Mouse (Mus musculus) liver, adult (tissue): ENCODE measurements around the gene 1700003H04Rik.

Experiments used
- GATA4 ChIP-seq: IDR thresholded peaks from 2 replicates; pipeline ENCODE4 v1.6.1; 2014; ENCODE audit warnings: mild to moderate bottlenecking, low read length; ENCODE audit not compliant: insufficient replicate concordance

1700003H04Rik gene

GRCm38 (mm10) chr3:124581001-124581400 is at the start of gene 1700003H04Rik:
TSS of gene 1700003H04Rik (minus strand) at chr3:124581101.
- no peak for TF ChIP-seq GATA4

- no peak for TF ChIP-seq GATA4
Observed at GRCm38 (mm10) chr3:124623031-124623430, 42.1 kb upstream of the 1700003H04Rik start.

GRCm38 (mm10) chr3:124613287-124613686 is 32.4 kb upstream of the 1700003H04Rik start:
- TF ChIP-seq GATA4: no peak

GRCm38 (mm10) chr3:124609956-124610355 is 29.1 kb upstream of the 1700003H04Rik start:
- TF ChIP-seq GATA4: no peak

GRCm38 (mm10) chr3:124606021-124606517 is 25.2 kb upstream of the 1700003H04Rik start:
- TF ChIP-seq GATA4: no peak

GRCm38 (mm10) chr3:124605518-124605917 is 24.6 kb upstream of the 1700003H04Rik start:
- no peak for TF ChIP-seq GATA4

- no peak for TF ChIP-seq GATA4
Observed at GRCm38 (mm10) chr3:124597789-124598188, 16.9 kb upstream of the 1700003H04Rik start.

GRCm38 (mm10) chr3:124587534-124587933 is 6.6 kb upstream of the 1700003H04Rik start:
- no peak for TF ChIP-seq GATA4

- no peak for TF ChIP-seq GATA4
Observed at GRCm38 (mm10) chr3:124585761-124586160, 4.9 kb upstream of the 1700003H04Rik start.

GRCm38 (mm10) chr3:124557317-124557716 is 23.6 kb downstream of the 1700003H04Rik start:
- no peak for TF ChIP-seq GATA4

- TF ChIP-seq GATA4: no peak
Observed at GRCm38 (mm10) chr3:124555963-124556362, 24.9 kb downstream of the 1700003H04Rik start.

- no peak for TF ChIP-seq GATA4
Observed at GRCm38 (mm10) chr3:124555092-124555491, 25.8 kb downstream of the 1700003H04Rik start.

- no peak for TF ChIP-seq GATA4
Observed at GRCm38 (mm10) chr3:124548898-124549297, 32.0 kb downstream of the 1700003H04Rik start.

GRCm38 (mm10) chr3:124538260-124538659 is 42.6 kb downstream of the 1700003H04Rik start:
- no peak for TF ChIP-seq GATA4

- TF ChIP-seq GATA4: no peak
Observed at GRCm38 (mm10) chr3:124536602-124537001, 44.3 kb downstream of the 1700003H04Rik start.

GRCm38 (mm10) chr3:124518786-124519185 is 62.1 kb downstream of the 1700003H04Rik start:
- TF ChIP-seq GATA4: no peak
